Mouse (Mus musculus): ENCODE measurements at regions not wholly inside any gene's neighbourhood (a gene's known extent, or its start where the extent isn't known, plus 50 kb on each side); places are given as distances from the start of the nearest gene placed in this dataset.

DNA sequence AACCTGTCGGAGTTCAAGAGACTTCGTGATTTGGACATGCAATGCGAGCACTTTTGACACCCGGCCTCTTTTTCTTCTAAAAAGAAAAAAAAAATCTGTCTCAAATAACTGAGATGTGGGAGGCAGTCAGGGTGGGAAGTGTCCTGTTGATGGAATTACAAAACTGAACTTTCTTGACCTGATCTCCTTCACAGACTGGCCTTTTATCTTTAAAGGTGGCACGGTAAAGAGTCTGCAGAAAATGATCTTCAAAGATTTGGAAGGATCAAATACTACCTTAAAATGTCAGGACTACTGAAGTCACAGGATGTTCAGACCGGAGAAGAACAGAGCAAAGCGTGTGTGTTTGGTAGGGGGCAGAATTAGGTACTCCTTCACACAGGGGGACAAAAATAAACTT lies 248.0 kb upstream of the Usp25 start:
- TF ChIP-seq CTCF (conservative IDR thresholded peaks at IDR 0.05; ENCODE audit: insufficient read depth, insufficient read length, low read depth, low read length), result no peak
- TF ChIP-seq POLR2A (IDR thresholded peaks at IDR 0.05; ENCODE audit: low read depth, low read length), result no peak

All from kidney, adult 2 months (tissue).